22 mouse cellular contexts compared by ENCODE assay signal in genomic region chr9:106197081-106197713, GRCm38 (mm10). TPM values are rescaled to one million over a fixed set of nuclear protein-coding genes. Genes with fewer than 3 reads are reported as not detected.
DNase-seq lines count a peak whose midpoint lies in the region; ATAC-seq and TF ChIP-seq lines count a peak whose summit lies in the region.
"Had no signal": no experiment of that assay in that cellular context is flagged by ENCODE, and none has a peak within 500 bp of the region (broad histone marks: within the 10 kb centered on the region; RNA-seq: fewer than 3 reads in every experiment).

No protein-coding gene starts in this region.

- peaks cover 13% of the 10 kb centered on the region for H3K79me2 ChIP-seq in CH12.LX (replicated peaks; ENCODE audit: control insufficient read depth, extremely low read depth, insufficient read depth, poor library complexity, severe bottlenecking)

- H3K27ac ChIP-seq in midbrain, embryonic 10.5 days (replicated peaks), result no peak overlapping the region
- no peak overlapping the region for H3K27ac ChIP-seq in midbrain, embryonic 15.5 days
- H3K27ac ChIP-seq in CH12.LX (ENCODE audit: insufficient read depth, low read depth), result 0 out of 2 replicates have a peak overlapping the region, but pooled peaks have one; percentile 4
- H3K27ac ChIP-seq: forebrain, embryonic 13.5 days; left cerebral cortex, adult 2 months; macrophage; neural tube, embryonic 12.5 days had no signal

- dilution Hi-C loops in CH12.LX (cut with MboI; ENCODE audit: extremely low pct_ligation_motif_present, extremely low pct_unique_long_range_greater_than_20kb, low sequenced_read_pairs), result no loop called here

- no peak for TF ChIP-seq POLR2A in CH12.LX (IDR thresholded peaks at IDR 0.05; ENCODE audit: low read depth, low read length)

- H3K9ac ChIP-seq in midbrain, embryonic 15.5 days, result no peak overlapping the region
- H3K9ac ChIP-seq in CH12.LX (ENCODE audit: insufficient read depth, low read depth), result no peak overlapping the region
- H3K9ac ChIP-seq: forebrain, embryonic 13.5 days; hindbrain, embryonic 15.5 days; neural tube, embryonic 12.5 days had no signal

- no peak overlapping the region for H3K4me2 ChIP-seq in midbrain, embryonic 15.5 days
- 0 out of 2 replicates have a peak overlapping the region, but pooled peaks have one; percentile 89 for H3K4me2 ChIP-seq in CH12.LX (ENCODE audit: insufficient read depth, low read depth, poor library complexity, severe bottlenecking)
- H3K4me2 ChIP-seq: forebrain, embryonic 13.5 days; hindbrain, embryonic 15.5 days had no signal

- no peaks in the 10 kb centered on the region for H3K9me3 ChIP-seq in midbrain, embryonic 10.5 days (replicated peaks)
- H3K9me3 ChIP-seq in midbrain, embryonic 15.5 days, result no peaks in the 10 kb centered on the region
- no peaks in the 10 kb centered on the region for H3K9me3 ChIP-seq in CH12.LX (replicated peaks; ENCODE audit: low read length)
- H3K9me3 ChIP-seq: forebrain, embryonic 13.5 days; hindbrain, embryonic 15.5 days; neural tube, embryonic 12.5 days had no signal

- DNase-seq in midbrain, embryonic 10.5 days (ENCODE audit: low spot score), result no peak
- DNase-seq in CH12.LX (ENCODE audit: extremely low read depth), result no peak
- peak; percentile 41 for DNase-seq in induced T-regulatory cell, adult 2 months (ENCODE audit: low read depth)
- DNase-seq in splenic B cell, adult 2 months (ENCODE audit: low read depth, low spot score), result peak; percentile 74
- DNase-seq in embryo, embryonic 10.5 days (ENCODE audit: low spot score), result no peak
- DNase-seq: adrenal gland, postnatal 36 days; cerebellum, postnatal 10 days; gastrocnemius, postnatal 25 days; heart, postnatal 36 days; kidney, adult 11 months; kidney, postnatal 14 days; lung, adult 2 months; right cerebral cortex, postnatal 14 days had no signal

- H3K4me3 ChIP-seq in midbrain, embryonic 10.5 days, result 0 out of 2 replicates have a peak overlapping the region, but pooled peaks have one; percentile 77
- no peak overlapping the region for H3K4me3 ChIP-seq in midbrain, embryonic 15.5 days
- H3K4me3 ChIP-seq in CH12.LX (replicated peaks in 1 of 3; ENCODE audit: low read depth in 2 of 3, low read length in 2 of 3, poor library complexity in 1 of 3), result peak overlapping the region in 2 of 3 experiments; percentile 72 to 86
- H3K4me3 ChIP-seq: forebrain, embryonic 13.5 days; hindbrain, embryonic 15.5 days; left cerebral cortex, adult 2 months; neural tube, embryonic 12.5 days had no signal

- 92% methylated on average over 3 of the region's 3 CpGs for WGBS in midbrain, embryonic 10.5 days
- 93% methylated on average over 3 of the region's 3 CpGs for WGBS in midbrain, embryonic 15.5 days

- no peak for ATAC-seq in midbrain, embryonic 15.5 days (replicated peaks)
- ATAC-seq in megakaryocyte-erythroid progenitor cell, adult 5-6 weeks (replicated peaks; ENCODE audit: low FRiP score, low TSS enrichment, poor library complexity, severe bottlenecking), result no peak
- ATAC-seq: forebrain, embryonic 13.5 days; midbrain, embryonic 16.5 days had no signal

- TF ChIP-seq CTCF in CH12.LX (conservative IDR thresholded peaks at IDR 0.05 in 1 of 2, IDR thresholded peaks at IDR 0.05 in 1 of 2; ENCODE audit: low read depth in 2 of 2, low read length in 2 of 2), result no peak

- peaks cover 8% of the 10 kb centered on the region; the same call in 1 of the 2 replicates for H3K27me3 ChIP-seq in midbrain, embryonic 10.5 days (ENCODE audit: low read depth, poor library complexity, severe bottlenecking)
- H3K27me3 ChIP-seq in midbrain, embryonic 15.5 days (replicated peaks), result 0 out of 2 replicates have a peak, but pooled peaks cover 5% of the 10 kb centered on the region
- no peaks in the 10 kb centered on the region for H3K27me3 ChIP-seq in CH12.LX (replicated peaks)
- H3K27me3 ChIP-seq in splenic B cell, adult 2 months (ENCODE audit: control insufficient read depth, insufficient read depth, low read length, poor library complexity, severe bottlenecking), result no peaks in the 10 kb centered on the region
- H3K27me3 ChIP-seq: neural tube, embryonic 12.5 days had no signal

- H3K36me3 ChIP-seq in midbrain, embryonic 10.5 days, result peaks cover 54% of the 10 kb centered on the region
- H3K36me3 ChIP-seq in midbrain, embryonic 15.5 days (replicated peaks), result no peaks in the 10 kb centered on the region
- peaks cover 32 to 43% of the 10 kb centered on the region in 2 experiments for H3K36me3 ChIP-seq in CH12.LX (replicated peaks in 1 of 2; ENCODE audit: control insufficient read depth in 1 of 2, insufficient read depth in 1 of 2, low read length in 1 of 2)
- H3K36me3 ChIP-seq in splenic B cell, adult 2 months (ENCODE audit: control insufficient read depth, insufficient read depth, low read length, poor library complexity, severe bottlenecking), result no peaks in the 10 kb centered on the region; the same call in none of the 2 replicates

- in situ Hi-C loops in CH12.LX (cut with MboI; ENCODE audit: low pct_ligation_motif_present, low pct_unique_long_range_greater_than_20kb, low sequenced_read_pairs), result no loop called here

- TF ChIP-seq EP300 in CH12.LX (IDR thresholded peaks at IDR 0.05; ENCODE audit: low read length), result peak; percentile 60

- TF ChIP-seq RAD21 in CH12.LX (IDR thresholded peaks at IDR 0.05; ENCODE audit: low read depth, low read length), result no peak

- H3K4me1 ChIP-seq in midbrain, embryonic 10.5 days, result peaks cover 43% of the 10 kb centered on the region
- peaks cover 31% of the 10 kb centered on the region for H3K4me1 ChIP-seq in midbrain, embryonic 15.5 days
- peaks cover 25 to 83% of the 10 kb centered on the region in 2 experiments for H3K4me1 ChIP-seq in CH12.LX (ENCODE audit: control insufficient read depth in 1 of 2, insufficient read depth in 2 of 2)

TF ChIP-seq in CH12.LX, 34 proteins besides CTCF, POLR2A, EP300 and RAD21 (continues in another document):
- TF ChIP-seq MAFK (IDR thresholded peaks at IDR 0.05; ENCODE audit: insufficient replicate concordance, low read length), result no peak
- no peak for TF ChIP-seq USF1 (IDR thresholded peaks at IDR 0.05; ENCODE audit: low read depth, low read length)
- TF ChIP-seq USF2 (conservative IDR thresholded peaks at IDR 0.05; ENCODE audit: low read depth, low read length), result no peak
- TF ChIP-seq POLR2AphosphoS2 (IDR thresholded peaks at IDR 0.05; ENCODE audit: low read depth, low read length), result no peak
- no peak for TF ChIP-seq ZKSCAN1 (IDR thresholded peaks at IDR 0.05; ENCODE audit: borderline replicate concordance, low read depth, low read length)
- TF ChIP-seq CHD2 (IDR thresholded peaks at IDR 0.05; ENCODE audit: low read length), result no peak
- TF ChIP-seq JUN (IDR thresholded peaks at IDR 0.05; ENCODE audit: insufficient read depth, low read depth, low read length), result no peak
- TF ChIP-seq JUND (conservative IDR thresholded peaks at IDR 0.05; ENCODE audit: low read depth, low read length), result no peak
- TF ChIP-seq HCFC1 (IDR thresholded peaks at IDR 0.05; ENCODE audit: low read depth, low read length), result no peak
- TF ChIP-seq NELFE (IDR thresholded peaks at IDR 0.05; ENCODE audit: low read depth, low read length), result no peak

RNA-seq across cellular contexts. Expression of gene Ppm1m, which starts 2.3 kb away (rescaled TPM):
- 46.2 and 52.1 TPM in 2 replicates for polyA plus RNA-seq in midbrain, embryonic 10.5 days (2016; fragmentation: Nextera tagmentation; extraction: Ambion mirVana)
- polyA plus RNA-seq in midbrain, embryonic 15.5 days (2015; fragmentation: Nextera tagmentation; extraction: Ambion mirVana), result 17.2 and 20.5 TPM in 2 replicates
- total RNA-seq in CH12.LX (2012; rRNA removed), result 86.0 and 103 TPM in 2 replicates
- 54.7 and 60.1 TPM in 2 replicates for total RNA-seq in CH12.LX (2014; rRNA removed)
- polyA plus RNA-seq in CH12.LX (2012; ENCODE audit: insufficient read length, low read depth), result 99.8 and 111 TPM in 2 replicates
- total RNA-seq in megakaryocyte-erythroid progenitor cell, adult 5-6 weeks (2014; fragmentation: Nextera tagmentation), result 15.4 and 21.4 TPM in 2 replicates
- 3.5 and 6.8 TPM in 2 replicates for total RNA-seq in megakaryocyte-erythroid progenitor cell, adult 5-6 weeks (2017)

RNA-seq across cellular contexts. Expression of gene Twf2, which starts 5.7 kb away (rescaled TPM):
- 69.7 and 74.8 TPM in 2 replicates for polyA plus RNA-seq in midbrain, embryonic 10.5 days (2016; fragmentation: Nextera tagmentation; extraction: Ambion mirVana)
- polyA plus RNA-seq in midbrain, embryonic 15.5 days (2015; fragmentation: Nextera tagmentation; extraction: Ambion mirVana), result 51.8 and 55.8 TPM in 2 replicates
- 120 and 156 TPM in 2 replicates for total RNA-seq in CH12.LX (2012; rRNA removed)
- total RNA-seq in CH12.LX (2014; rRNA removed), result 177 and 186 TPM in 2 replicates
- 129 and 131 TPM in 2 replicates for polyA plus RNA-seq in CH12.LX (2012; ENCODE audit: insufficient read length, low read depth)
- 11.4 and 15.5 TPM in 2 replicates for total RNA-seq in megakaryocyte-erythroid progenitor cell, adult 5-6 weeks (2014; fragmentation: Nextera tagmentation)
- 13.7 and 19.8 TPM in 2 replicates for total RNA-seq in megakaryocyte-erythroid progenitor cell, adult 5-6 weeks (2017)

RNA-seq across cellular contexts. Expression of gene Tlr9, which starts 25.2 kb away (rescaled TPM):
- 0.05 TPM in 1 of 2 replicates, not detected in the other for polyA plus RNA-seq in midbrain, embryonic 10.5 days (2016; fragmentation: Nextera tagmentation; extraction: Ambion mirVana)
- 0.05 TPM in 1 of 2 replicates, not detected in the other for polyA plus RNA-seq in midbrain, embryonic 15.5 days (2015; fragmentation: Nextera tagmentation; extraction: Ambion mirVana)
- 1.4 and 1.5 TPM in 2 replicates for total RNA-seq in CH12.LX (2012; rRNA removed)
- 0.54 and 1.0 TPM in 2 replicates for total RNA-seq in CH12.LX (2014; rRNA removed)
- 9.9 and 12.5 TPM in 2 replicates for polyA plus RNA-seq in CH12.LX (2012; ENCODE audit: insufficient read length, low read depth)
- not detected in 2 replicates for total RNA-seq in megakaryocyte-erythroid progenitor cell, adult 5-6 weeks (2014; fragmentation: Nextera tagmentation)
- total RNA-seq in megakaryocyte-erythroid progenitor cell, adult 5-6 weeks (2017), result not detected in 2 replicates
- polyA plus RNA-seq: forebrain, embryonic 13.5 days; heart, embryonic 11.5 days; midbrain, embryonic 16.5 days; neural tube, embryonic 12.5 days had no signal

RNA-seq across cellular contexts. Expression of gene Wdr82, which starts 26.5 kb away (rescaled TPM):
- 23.4 and 29.3 TPM in 2 replicates for polyA plus RNA-seq in midbrain, embryonic 10.5 days (2016; fragmentation: Nextera tagmentation; extraction: Ambion mirVana)
- polyA plus RNA-seq in midbrain, embryonic 15.5 days (2015; fragmentation: Nextera tagmentation; extraction: Ambion mirVana), result 40.5 and 41.1 TPM in 2 replicates
- total RNA-seq in CH12.LX (2012; rRNA removed) (70.4 and 90.7 TPM in 2 replicates), CH12.LX (2014; rRNA removed) (117 and 131 TPM in 2 replicates)
- polyA plus RNA-seq in CH12.LX (2012; ENCODE audit: insufficient read length, low read depth), result 93.6 and 100 TPM in 2 replicates
- 65.2 and 70.8 TPM in 2 replicates for total RNA-seq in megakaryocyte-erythroid progenitor cell, adult 5-6 weeks (2014; fragmentation: Nextera tagmentation)
- 88.0 and 89.2 TPM in 2 replicates for total RNA-seq in megakaryocyte-erythroid progenitor cell, adult 5-6 weeks (2017)

RNA-seq across cellular contexts. Expression of gene Glyctk, which starts 39.3 kb away (rescaled TPM):
- 5.0 and 8.4 TPM in 2 replicates for polyA plus RNA-seq in midbrain, embryonic 10.5 days (2016; fragmentation: Nextera tagmentation; extraction: Ambion mirVana)
- 4.5 and 4.9 TPM in 2 replicates for polyA plus RNA-seq in midbrain, embryonic 15.5 days (2015; fragmentation: Nextera tagmentation; extraction: Ambion mirVana)
- total RNA-seq in CH12.LX (2012; rRNA removed), result 3.0 and 3.4 TPM in 2 replicates
- 2.1 and 3.0 TPM in 2 replicates for total RNA-seq in CH12.LX (2014; rRNA removed)
- 2.8 and 3.1 TPM in 2 replicates for polyA plus RNA-seq in CH12.LX (2012; ENCODE audit: insufficient read length, low read depth)
- total RNA-seq in megakaryocyte-erythroid progenitor cell, adult 5-6 weeks (2014; fragmentation: Nextera tagmentation), result 0.90 and 1.6 TPM in 2 replicates
- 1.5 and 3.0 TPM in 2 replicates for total RNA-seq in megakaryocyte-erythroid progenitor cell, adult 5-6 weeks (2017)

Comparison
In these comparisons a context has a peak if more than half of its experiments do, and no peak if none do; other contexts are left out.
1. DNase-seq: peak in induced T-regulatory cell, adult 2 months (single experiment) and splenic B cell, adult 2 months (single experiment); none in midbrain, embryonic 10.5 days (single experiment), CH12.LX (single experiment) and embryo, embryonic 10.5 days (single experiment).
2. RNA of gene Tlr9, which starts 25.2 kb away (polyA plus RNA-seq): 9.9 to 12.5 TPM in CH12.LX; 0.05 TPM in midbrain, embryonic 15.5 days and 0.05 TPM in midbrain, embryonic 10.5 days; every median in the first group is over 10 times any median in the second.